Mouse (Mus musculus): ENCODE data around the gene Dop1b. TPM values are rescaled to one million over a fixed set of nuclear protein-coding genes. Genes with fewer than 3 reads are reported as not detected.
"Not testable (repeated sequence)": the region's sequence is repeated elsewhere in the genome, so short reads cannot be mapped to it uniquely, and the experiment has no call there.

Dop1b gene
- polyA plus RNA-seq, 1 experiment from 2014 or later: 12.2 TPM

DNA sequence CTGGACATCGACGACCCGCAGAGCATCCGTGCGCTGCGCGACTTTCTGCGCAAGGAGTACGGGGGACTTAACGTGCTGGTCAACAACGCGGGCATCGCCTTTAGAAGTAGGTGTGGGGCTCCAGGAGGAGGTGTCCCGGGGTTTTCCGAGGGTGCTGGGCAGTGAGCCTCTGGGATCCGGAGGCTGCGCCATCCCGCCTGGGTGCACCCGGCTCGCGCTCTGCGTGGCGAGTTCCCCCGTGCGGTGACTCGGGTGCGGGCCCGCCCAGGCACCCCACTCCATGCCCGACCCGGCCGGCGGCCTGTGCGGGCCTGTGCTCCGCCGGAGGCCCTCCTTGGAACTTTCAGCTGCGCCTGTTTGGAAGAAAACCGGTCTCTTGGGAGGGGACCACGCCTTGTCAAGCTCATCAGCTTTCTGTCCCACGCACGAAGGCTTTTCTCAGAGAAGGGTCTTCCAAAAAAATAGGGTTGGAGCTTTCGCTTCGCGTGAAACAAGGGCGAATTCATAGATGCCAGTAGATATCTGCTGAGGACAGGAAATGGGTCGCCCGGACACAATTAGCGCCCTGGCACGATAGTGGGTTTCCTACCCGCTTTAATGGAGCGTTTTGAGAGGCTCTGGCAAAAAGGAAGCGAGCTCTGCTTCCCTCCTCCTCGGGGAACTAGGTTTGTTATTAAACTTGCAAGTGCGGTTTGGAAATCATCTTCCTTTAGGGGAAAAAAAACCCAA is 28.0 kb upstream of the Dop1b start:
- Histone ChIP-seq H3K4me2 (peak overlapping the region; percentile 73), H3K9me3 (replicated peaks) (no peaks in the 10 kb centered on the region), H3K27ac (replicated peaks) (no peak overlapping the region), H3K36me3 (replicated peaks) (no peaks in the 10 kb centered on the region), H3K9ac (no peak overlapping the region), H3K4me1 (replicated peaks) (peaks cover 12% of the 10 kb centered on the region), H3K4me3 (replicated peaks) (peak overlapping the region; percentile 47), H3K27me3 (peaks cover 68% of the 10 kb centered on the region)
- WGBS (ENCODE audit: insufficient replicate concordance): under 1% methylated on average over 53 of the region's 53 CpGs
- no peak for ATAC-seq (ENCODE audit: insufficient read depth)

DNA sequence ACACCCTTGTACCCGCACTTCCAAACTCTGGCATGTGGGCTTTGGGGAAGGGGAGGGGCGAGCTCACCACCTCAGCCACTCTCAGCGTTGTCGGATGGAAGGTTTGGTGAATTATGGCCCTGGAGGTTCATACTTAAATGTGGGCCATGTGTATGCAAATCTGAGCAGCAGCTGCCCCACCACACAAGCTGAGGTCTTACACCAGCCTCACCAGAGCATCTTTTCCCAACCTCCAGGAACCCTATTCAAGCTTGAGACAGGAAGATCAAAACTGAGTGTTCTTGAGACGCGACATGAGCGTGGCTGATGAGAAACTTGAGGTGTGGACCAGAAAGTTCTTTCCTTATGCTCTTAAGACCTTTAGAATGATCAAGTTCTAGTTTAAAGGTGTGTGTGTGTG is 27.3 kb upstream of the Dop1b start:
- Histone ChIP-seq H3K4me3 (replicated peaks) (no peak overlapping the region), H3K27me3 (peaks cover 64% of the 10 kb centered on the region), H3K4me1 (replicated peaks) (peaks cover 12% of the 10 kb centered on the region), H3K9ac (no peak overlapping the region), H3K4me2 (peak overlapping the region; percentile 73; the same call in 1 of the 2 replicates), H3K36me3 (replicated peaks) (no peaks in the 10 kb centered on the region), H3K27ac (replicated peaks) (no peak overlapping the region), H3K9me3 (replicated peaks) (no peaks in the 10 kb centered on the region)
- no peak for ATAC-seq (ENCODE audit: insufficient read depth)
- WGBS (ENCODE audit: insufficient replicate concordance): 24% methylated on average over 7 of the region's 7 CpGs

DNA sequence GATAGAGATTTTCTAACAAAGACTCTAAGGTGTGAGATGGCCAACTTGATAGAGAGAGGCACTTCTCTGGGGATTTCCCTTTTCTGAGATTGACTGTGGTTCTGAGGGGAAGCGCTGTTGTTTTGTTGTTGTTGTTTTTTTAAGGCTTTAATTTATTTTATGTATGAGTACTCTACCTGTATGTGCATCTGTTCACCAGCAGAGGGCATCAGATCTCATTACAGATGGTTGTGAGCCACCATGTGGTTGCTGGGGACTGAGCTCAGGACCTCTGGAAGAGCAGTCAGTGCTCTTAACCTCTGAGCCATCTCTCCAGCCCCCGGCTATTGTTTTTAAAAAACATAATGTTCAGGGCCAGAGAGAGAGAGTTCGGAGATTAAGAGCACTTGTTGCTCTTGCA is 25.9 kb upstream of the Dop1b start:
- H3K36me3 ChIP-seq (replicated peaks); H3K4me3 ChIP-seq (replicated peaks); H3K27ac ChIP-seq (replicated peaks); H3K9ac ChIP-seq; H3K9me3 ChIP-seq (replicated peaks); H3K4me2 ChIP-seq; ATAC-seq (ENCODE audit: insufficient read depth): not testable (repeated sequence)
- Histone ChIP-seq H3K27me3 (peaks cover 61% of the 10 kb centered on the region), H3K4me1 (replicated peaks) (peaks cover 12% of the 10 kb centered on the region)
- 78% methylated on average over 3 of the region's 3 CpGs for WGBS (ENCODE audit: insufficient replicate concordance)

DNA sequence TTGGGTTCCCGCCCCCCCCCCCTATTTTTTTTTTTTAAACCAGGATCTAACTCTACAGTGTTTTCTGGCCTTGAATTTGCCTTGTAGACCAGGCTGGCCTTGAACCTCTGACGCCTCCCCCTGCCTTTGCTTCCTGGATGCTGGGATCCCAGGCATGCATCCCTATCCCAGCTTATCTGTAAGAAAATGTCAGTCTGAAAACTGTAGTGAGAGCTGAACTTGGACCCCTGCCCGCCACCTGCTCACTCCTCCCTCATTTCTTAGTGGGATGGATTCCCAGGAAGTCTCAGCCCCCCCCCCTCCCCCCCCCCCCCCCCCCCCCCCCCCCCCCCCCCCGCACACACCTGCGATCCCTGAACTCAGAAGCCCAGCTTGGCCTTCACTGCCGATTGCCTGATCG is 25.3 kb upstream of the Dop1b start:
- no peak overlapping the region for H3K4me3 ChIP-seq (replicated peaks)
- peaks cover 16% of the 10 kb centered on the region for H3K4me1 ChIP-seq (replicated peaks)
- H3K36me3 ChIP-seq (replicated peaks): no peaks in the 10 kb centered on the region
- no peak for ATAC-seq (ENCODE audit: insufficient read depth)
- no peak overlapping the region for H3K9ac ChIP-seq
- no peak overlapping the region for H3K4me2 ChIP-seq
- H3K27me3 ChIP-seq: peaks cover 55% of the 10 kb centered on the region
- H3K9me3 ChIP-seq (replicated peaks): no peaks in the 10 kb centered on the region
- H3K27ac ChIP-seq (replicated peaks): no peak overlapping the region
- WGBS (ENCODE audit: insufficient replicate concordance): 63% methylated on average over 5 of the region's 7 CpGs

DNA sequence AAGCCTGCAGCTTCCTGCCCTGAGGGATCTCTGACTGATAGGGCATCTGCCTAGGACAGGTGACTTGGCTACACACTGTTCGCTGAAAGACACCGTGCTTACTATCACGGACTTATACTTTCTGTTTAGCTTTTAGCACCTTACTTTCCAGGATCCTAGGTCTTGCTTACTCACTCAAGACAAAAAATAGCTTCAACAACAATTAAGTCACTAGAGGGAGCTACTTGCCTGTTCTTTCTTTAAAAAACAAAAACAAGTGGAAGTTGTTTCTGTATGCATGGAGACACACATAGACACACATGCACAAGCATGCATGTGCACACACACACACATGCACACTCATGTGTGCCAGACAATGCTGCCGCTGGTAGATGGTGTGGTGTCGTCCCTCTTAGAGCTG is 24.8 kb upstream of the Dop1b start:
- Histone ChIP-seq H3K9ac (no peak overlapping the region), H3K27me3 (peaks cover 50% of the 10 kb centered on the region), H3K4me3 (replicated peaks) (no peak overlapping the region), H3K36me3 (replicated peaks) (no peaks in the 10 kb centered on the region), H3K4me1 (replicated peaks) (peaks cover 17% of the 10 kb centered on the region), H3K4me2 (0 out of 2 replicates have a peak overlapping the region, but pooled peaks have one; percentile 18), H3K9me3 (replicated peaks) (no peaks in the 10 kb centered on the region), H3K27ac (replicated peaks) (no peak overlapping the region)
- 33% methylated on average over 5 of the region's 5 CpGs for WGBS (ENCODE audit: insufficient replicate concordance)
- ATAC-seq (ENCODE audit: insufficient read depth): no peak

DNA sequence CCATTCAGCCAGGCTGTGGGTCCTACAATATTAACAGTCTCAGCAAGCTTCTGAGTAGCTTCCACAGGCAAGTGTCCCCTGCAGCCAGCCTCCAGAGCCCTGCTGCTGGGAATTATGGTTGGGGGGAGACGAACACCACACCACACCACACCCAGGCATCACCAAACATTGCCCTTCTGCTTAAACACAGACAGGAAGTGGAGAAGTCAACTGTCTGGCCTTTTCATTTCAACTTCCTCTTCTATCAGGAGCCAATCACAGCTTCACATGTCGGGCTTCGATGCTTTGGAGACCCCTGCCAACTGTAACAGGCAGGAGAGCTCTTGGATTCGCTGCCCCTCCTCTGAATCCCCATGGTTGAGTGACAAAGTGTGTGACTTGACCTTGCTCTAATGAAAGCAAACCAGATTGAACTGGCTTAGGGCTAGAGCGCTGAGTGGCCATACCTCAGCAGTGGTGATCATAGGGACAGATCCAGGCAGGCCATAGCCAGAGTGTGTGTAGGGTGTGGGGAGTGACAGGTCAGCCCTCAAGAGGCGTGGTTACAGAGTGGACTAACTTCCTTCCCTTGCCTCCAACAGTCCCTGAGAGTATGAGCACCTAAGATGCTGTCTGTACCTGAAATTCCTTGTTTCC is 20.4 kb upstream of the Dop1b start:
- no peak overlapping the region for H3K4me2 ChIP-seq
- ATAC-seq (ENCODE audit: insufficient read depth): peak; percentile 34; the same call in 1 of the 2 replicates
- no peak overlapping the region for H3K27ac ChIP-seq (replicated peaks)
- no peaks in the 10 kb centered on the region for H3K9me3 ChIP-seq (replicated peaks)
- 32% methylated on average over 6 of the region's 6 CpGs for WGBS (ENCODE audit: insufficient replicate concordance)
- peaks cover 15% of the 10 kb centered on the region; the same call in 1 of the 2 replicates for H3K27me3 ChIP-seq
- peaks cover 5% of the 10 kb centered on the region; the same call in 1 of the 2 replicates for H3K4me1 ChIP-seq (replicated peaks)
- no peaks in the 10 kb centered on the region for H3K36me3 ChIP-seq (replicated peaks)
- no peak overlapping the region for H3K4me3 ChIP-seq (replicated peaks)
- no peak overlapping the region for H3K9ac ChIP-seq

DNA sequence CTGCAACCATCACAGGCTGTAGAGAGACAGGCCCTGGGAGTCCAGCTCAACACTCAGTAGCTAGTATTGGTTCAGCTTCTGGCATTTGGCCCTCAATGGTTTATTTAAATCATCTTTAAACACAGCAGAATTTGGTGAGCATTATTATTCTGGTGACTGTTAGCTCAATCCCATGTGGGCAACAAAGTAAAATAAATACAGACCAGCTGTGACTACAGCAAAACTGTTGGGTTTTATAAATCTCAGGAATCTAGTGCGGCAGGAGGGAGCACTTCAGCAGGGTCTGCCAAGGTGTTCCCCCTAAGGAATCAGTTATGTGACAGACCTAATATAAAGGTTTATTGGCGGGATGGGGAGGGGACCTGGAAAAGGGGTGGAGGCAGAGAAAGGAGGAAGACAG is 19.0 kb upstream of the Dop1b start:
- Histone ChIP-seq H3K36me3 (replicated peaks) (no peaks in the 10 kb centered on the region), H3K27me3 (peaks cover 19% of the 10 kb centered on the region; the same call in 1 of the 2 replicates), H3K27ac (replicated peaks) (no peak overlapping the region), H3K9ac (no peak overlapping the region), H3K9me3 (replicated peaks) (no peaks in the 10 kb centered on the region), H3K4me3 (replicated peaks) (no peak overlapping the region), H3K4me2 (no peak overlapping the region), H3K4me1 (replicated peaks) (peaks cover 5% of the 10 kb centered on the region; the same call in 1 of the 2 replicates)
- WGBS (ENCODE audit: insufficient replicate concordance): 56% methylated on average over 2 of the region's 2 CpGs
- ATAC-seq (ENCODE audit: insufficient read depth): no peak

DNA sequence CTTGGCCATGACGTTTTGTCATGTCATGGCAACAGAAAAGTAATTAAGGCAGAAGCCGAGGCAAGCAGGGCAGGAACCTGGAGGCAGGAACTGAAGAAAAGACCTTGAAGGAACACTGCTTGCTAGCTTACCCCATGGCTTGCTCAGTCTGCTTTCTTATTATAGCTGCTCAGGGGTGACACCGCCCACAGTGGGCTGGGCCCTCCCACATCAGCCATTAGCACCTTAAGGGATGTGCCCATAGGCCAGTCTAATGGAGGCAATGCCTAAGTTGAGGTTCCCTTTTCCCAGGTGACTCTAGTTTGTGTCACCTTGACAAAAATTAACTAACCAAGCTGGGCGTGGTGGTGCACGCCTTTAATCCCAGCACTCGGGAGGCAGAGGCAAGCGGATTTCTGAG is 4.6 kb upstream of the Dop1b start:
- H3K36me3 ChIP-seq (replicated peaks): no peaks in the 10 kb centered on the region
- H3K27me3 ChIP-seq: no peaks in the 10 kb centered on the region
- H3K9me3 ChIP-seq (replicated peaks): no peaks in the 10 kb centered on the region
- H3K27ac ChIP-seq (replicated peaks): peak overlapping the region; percentile 51
- H3K4me2 ChIP-seq: no peak overlapping the region
- 68% methylated on average over 7 of the region's 7 CpGs for WGBS (ENCODE audit: insufficient replicate concordance)
- no peak overlapping the region for H3K9ac ChIP-seq
- H3K4me1 ChIP-seq (replicated peaks): peaks cover 18% of the 10 kb centered on the region
- no peak overlapping the region for H3K4me3 ChIP-seq (replicated peaks)
- no peak for ATAC-seq (ENCODE audit: insufficient read depth)

DNA sequence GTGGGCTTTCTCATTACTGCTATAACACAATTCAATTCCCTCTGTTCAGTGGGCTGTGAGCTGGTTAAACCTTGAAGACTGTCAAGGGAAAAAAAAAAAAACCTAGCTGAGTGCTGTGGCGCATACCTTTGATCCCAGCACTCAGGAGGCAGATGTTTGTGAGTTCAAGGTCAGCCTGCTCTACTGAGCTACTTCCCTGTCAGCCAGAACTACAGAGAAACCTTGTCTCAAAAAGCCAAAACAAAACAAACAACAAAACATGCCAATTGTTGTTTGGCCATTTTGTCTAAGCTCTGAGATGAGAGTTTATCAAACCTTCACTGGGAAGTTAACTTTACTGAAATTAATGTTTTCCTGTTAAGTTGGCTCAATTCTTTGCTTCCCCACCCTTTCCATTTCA is 2.5 kb upstream of the Dop1b start:
- H3K27me3 ChIP-seq: no peaks in the 10 kb centered on the region
- ATAC-seq (ENCODE audit: insufficient read depth): no peak
- no peak overlapping the region for H3K27ac ChIP-seq (replicated peaks)
- WGBS (ENCODE audit: insufficient replicate concordance): 75% methylated on average over 1 of the region's 1 CpGs
- peaks cover 35% of the 10 kb centered on the region for H3K4me1 ChIP-seq (replicated peaks)
- H3K4me3 ChIP-seq (replicated peaks): no peak overlapping the region
- H3K36me3 ChIP-seq (replicated peaks): no peaks in the 10 kb centered on the region
- H3K4me2 ChIP-seq: no peak overlapping the region
- no peak overlapping the region for H3K9ac ChIP-seq
- H3K9me3 ChIP-seq (replicated peaks): no peaks in the 10 kb centered on the region

DNA sequence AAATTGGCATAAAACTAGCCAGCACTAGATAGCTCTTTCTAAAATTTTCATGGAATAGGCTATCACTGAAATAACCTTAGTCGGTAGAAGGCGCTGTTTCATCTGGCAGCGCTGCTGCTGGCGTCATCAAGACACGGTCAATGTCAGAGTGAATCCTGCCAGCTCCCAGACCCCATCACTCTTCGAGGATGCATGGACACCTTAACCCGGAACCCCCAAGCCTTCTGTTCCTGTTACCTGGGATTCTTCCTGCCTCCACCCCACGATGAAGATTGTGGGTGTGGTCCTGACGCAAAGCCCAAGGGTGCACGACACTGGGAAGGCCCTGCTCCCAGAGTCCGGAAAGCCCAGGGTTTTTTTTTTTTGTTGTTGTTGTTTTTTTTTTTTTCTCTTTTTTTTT is 780 bp upstream of the Dop1b start:
- 0% methylated on average over 11 of the region's 11 CpGs for WGBS (ENCODE audit: insufficient replicate concordance)
- Histone ChIP-seq H3K4me1 (replicated peaks) (peaks cover 51% of the 10 kb centered on the region), H3K36me3 (replicated peaks) (no peaks in the 10 kb centered on the region), H3K4me2 (peak overlapping the region; percentile 100), H3K27me3 (no peaks in the 10 kb centered on the region), H3K27ac (replicated peaks) (peak overlapping the region; percentile 94), H3K9ac (peak overlapping the region; percentile 48), H3K4me3 (replicated peaks) (peak overlapping the region; percentile 92), H3K9me3 (replicated peaks) (no peaks in the 10 kb centered on the region)
- peak; percentile 12; the same call in 1 of the 2 replicates for ATAC-seq (ENCODE audit: insufficient read depth)

DNA sequence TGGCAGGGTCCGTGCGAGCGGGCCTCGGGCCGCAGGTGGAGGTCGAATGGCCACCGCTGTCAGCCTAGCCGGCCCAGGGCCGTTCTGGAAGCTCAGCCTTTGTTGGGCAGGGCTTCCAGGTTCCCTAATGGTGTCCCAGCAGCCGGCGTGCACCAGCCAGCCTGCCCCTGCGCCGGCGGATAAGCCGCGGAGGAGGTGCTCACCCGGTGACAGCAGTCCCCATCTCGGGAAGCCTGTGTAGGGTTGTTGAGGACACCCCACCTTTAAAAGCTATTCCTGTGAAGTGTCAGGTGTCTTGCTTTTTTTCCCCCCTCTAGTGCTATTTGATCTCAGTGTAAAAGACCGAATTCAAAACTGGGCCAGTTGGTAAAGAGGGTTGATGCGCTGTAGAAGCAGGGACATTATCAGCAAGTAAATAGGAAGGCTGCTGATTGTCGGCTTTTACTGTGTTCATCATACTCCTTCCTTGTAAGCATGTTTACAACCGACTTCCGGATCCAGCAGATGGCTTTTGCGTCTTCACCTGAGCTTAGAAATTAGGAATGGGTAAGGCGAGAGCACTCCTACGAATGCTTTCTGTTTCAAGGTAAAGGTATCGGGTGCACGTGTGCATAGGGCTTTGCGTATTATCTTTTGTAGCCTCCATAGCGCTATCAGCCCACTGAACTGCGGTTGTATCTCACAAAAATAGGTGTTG is 633 bp downstream of the Dop1b start:
- no peaks in the 10 kb centered on the region for H3K9me3 ChIP-seq (replicated peaks)
- peaks cover 51% of the 10 kb centered on the region for H3K4me1 ChIP-seq (replicated peaks)
- peak overlapping the region; percentile 94 for H3K27ac ChIP-seq (replicated peaks)
- peak; percentile 50 for ATAC-seq (ENCODE audit: insufficient read depth)
- peak overlapping the region; percentile 100 for H3K4me2 ChIP-seq
- H3K36me3 ChIP-seq (replicated peaks): 0 out of 2 replicates have a peak, but pooled peaks cover 2% of the 10 kb centered on the region
- H3K27me3 ChIP-seq: no peaks in the 10 kb centered on the region
- H3K9ac ChIP-seq: peak overlapping the region; percentile 97
- H3K4me3 ChIP-seq (replicated peaks): peak overlapping the region; percentile 92
- 4% methylated on average over 31 of the region's 31 CpGs for WGBS (ENCODE audit: insufficient replicate concordance)

All from liver, embryonic 15.5 days (tissue).